Mouse (Mus musculus): ENCODE results near the gene Hs3st2.

DNA sequence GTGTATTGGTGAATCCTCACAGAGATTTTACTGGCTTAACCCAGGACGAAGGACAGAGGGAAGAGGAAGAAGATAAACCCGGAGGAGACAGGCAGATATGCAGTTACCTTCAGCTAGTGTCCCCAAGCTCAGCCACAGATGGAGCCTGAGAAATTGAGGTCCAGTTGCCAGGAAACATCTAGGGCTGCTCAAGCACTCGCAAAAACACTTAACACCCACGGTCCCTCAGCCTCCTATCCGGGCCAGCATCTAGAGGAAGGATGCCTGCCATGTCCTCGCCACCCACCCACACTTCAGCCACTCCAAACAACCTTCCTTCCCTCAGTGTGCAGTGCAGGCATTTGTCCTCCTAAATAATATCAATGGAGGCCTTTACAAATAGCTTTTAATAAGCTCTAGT is 95.6 kb downstream of the Hs3st2 start:
- no peak for TF ChIP-seq CTCF (IDR thresholded peaks at IDR 0.05; ENCODE audit: borderline replicate concordance, extremely low read depth, insufficient read depth, insufficient read length)
- no peak for TF ChIP-seq POLR2A (IDR thresholded peaks at IDR 0.05; ENCODE audit: borderline replicate concordance, extremely low read depth, insufficient read depth, insufficient read length, poor library complexity, severe bottlenecking)

Data from brain, embryonic 14.5 days (tissue).